Mouse (Mus musculus) B cell, adult 2 months (primary cell): Measurements from ENCODE around the gene Rai14.
A peak's percentile ranks its signal among the peaks of the same experiment; 100 is the strongest.

Experiments used
- DNase-seq, 2 experiments: peaks; one replicate each; pipeline ENCODE4 v3.0.0; 2022

The Rai14 gene

DNA sequence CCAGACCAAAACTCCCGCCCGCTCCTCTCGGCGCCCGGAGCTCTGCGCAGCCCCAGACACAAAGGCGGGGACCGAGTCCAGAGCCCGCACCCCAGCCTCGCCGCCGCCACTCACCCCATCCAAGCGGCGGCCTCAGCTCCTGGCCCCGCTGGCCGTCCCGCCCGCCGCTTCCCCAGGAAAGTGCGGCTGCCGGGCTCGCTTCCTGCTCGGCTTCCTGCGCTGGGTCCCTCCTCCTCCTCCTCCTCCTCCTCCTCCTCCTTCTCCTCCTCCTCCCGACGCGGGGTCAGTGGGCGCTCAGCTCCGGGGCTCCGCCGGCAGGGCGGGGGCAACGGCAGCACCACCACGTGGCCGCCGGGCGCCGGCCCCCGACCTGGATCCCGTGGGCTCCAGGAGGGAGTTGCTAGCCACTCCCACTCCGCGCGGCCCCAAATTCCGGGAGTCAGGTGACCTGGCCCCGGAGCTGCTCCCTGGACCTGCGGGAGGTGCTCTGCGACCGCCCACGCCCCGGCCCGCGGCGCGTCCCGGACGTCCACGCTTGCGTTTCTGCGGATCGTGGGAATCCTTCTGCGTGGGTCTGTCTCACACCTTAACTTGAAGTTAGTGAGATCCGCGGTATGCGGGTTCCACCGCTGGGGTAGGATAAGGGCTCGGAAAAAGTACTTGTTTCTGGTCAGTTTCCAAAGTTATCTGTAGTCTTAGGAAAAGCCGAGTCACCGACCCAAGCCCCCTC lies at the start of gene Rai14:
TSS of gene Rai14 (minus strand) at position 216 of the 730 bp plus-strand sequence.
- DNase-seq = peak in 1 of 2 experiments; percentile 11

DNA sequence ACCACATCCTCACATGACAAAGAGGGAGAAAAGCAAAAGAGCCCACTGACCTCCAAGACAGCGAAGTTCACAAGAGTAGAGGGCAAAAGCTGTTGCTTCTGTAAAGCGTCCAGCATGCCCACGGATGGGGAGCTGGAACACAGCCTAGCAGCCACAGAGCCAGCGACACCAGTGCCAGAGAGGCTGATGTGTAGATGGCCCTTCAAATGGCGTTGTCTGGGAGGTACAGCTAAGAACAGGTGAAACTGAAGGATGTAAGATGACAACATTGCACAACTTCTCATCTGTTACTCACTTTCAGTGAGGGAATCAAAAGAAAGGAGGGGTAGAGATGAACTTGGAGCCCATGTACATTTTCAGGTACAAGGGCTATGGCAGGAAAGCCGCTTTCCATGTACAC lies 47.0 kb upstream of the Rai14 start:
- DNase-seq = no peak

DNA sequence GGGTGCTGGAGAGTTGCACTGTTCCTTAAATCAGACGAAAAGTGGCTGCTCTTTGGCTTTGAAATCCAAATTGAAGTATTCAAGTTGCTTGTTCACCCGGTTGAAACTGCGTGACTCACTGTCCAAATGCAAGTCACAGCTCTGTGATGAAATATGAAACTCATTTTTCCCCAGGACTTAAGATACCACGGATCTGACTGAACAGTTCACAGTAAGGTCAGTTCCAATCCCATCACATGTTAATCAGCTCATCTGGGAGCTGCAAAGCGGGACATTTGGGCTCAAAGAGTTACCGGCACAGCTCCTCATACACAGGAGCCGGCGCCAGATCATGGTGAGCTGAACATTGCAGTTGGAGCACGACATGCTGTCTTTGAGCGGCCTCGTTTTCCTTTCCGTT lies 45.6 kb upstream of the Rai14 start:
- no peak for DNase-seq

DNA sequence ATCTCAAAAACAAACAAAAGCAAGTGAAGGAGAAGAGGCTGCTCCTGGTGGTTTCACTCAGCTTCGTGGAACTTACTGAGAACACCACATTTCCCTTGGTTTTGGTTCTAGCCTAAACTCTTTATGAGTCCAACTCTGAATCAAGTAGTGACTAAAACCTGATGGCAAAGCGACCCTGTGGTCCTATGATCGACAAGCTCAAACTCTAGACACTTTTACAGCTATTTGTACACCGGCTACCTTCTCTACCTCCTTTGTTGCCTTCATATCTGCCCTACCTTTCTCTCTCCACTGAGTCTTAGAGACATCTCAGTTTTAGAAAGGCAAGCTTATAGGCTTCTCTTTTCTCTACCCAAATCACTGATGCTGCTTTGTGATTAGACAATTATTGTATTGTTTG lies 45.0 kb upstream of the Rai14 start:
- no peak for DNase-seq

DNA sequence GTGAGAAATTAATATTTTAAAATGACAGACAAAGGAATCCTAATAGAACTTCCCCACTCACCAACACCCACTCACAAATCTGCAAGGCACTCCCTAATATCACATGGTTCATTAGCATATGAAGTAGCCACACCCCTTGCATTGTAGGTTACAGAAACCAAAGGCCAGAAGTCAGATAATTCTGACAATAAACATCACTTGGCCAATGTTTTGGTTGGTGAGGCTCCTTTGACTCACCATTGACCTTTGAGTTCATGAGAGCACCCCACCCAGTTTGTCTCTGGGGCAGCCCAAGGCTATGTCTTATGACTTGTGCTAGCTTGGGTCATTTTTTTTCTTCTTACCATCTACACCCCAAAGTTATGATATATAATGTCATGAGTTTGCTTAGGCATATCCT lies 44.4 kb upstream of the Rai14 start:
- no peak for DNase-seq

DNA sequence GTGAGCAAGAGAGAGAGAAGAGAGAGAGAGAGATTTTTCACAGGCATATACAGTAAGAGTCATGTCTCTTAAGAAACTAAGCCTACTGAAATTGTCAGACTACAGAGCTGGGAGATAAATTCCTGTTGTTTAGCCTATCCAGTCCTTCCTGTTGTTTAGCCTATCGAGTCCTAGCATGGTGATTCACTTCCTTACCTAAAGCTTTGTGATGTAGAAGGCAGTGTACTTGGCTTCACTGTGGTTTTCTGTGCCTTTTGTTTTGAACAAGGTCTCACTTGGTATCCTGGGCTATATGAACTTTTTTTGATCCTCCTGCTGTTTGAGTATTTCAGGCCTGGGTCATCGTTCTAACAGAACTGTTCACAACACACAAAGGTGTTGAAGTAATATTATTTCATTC lies 36.7 kb upstream of the Rai14 start:
- DNase-seq = no peak

DNA sequence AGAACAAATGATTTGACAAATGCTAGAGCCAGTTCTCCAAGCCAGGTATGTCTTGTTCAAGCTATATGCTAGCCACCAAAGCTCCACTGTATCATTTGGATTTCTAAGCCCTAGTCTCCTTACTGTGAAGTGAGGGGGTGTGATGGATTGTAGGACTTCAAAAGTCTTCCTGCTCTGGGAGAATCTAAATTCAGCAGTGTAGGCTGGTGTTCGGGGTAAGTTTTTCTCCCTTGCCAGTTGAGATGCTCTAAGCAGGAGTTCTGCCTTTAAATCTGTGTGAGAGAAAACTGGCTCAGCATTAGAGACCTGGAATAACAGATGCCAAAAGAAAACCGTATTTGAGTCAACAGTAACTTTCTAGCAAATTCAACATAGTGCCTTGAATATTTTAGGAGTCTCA lies 35.9 kb upstream of the Rai14 start:
- DNase-seq = no peak

DNA sequence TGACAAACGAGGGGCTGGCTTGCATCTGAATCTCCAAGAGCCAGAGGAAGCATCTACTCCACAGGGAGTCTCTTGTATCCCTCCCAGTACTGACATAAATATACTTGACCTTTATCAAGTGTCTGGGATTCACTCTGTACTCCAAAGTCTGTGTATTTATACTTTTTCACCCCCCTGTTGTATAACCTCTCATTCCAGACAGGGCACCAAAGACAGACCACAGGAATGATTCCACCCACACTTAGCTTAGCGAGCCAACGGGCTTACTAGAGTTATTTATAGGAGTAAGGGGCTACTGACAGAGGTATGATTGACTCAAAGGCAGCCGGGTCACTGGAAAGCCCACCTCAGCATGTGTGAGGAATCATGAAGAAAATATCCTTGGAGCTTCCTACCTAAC lies 35.3 kb upstream of the Rai14 start:
- DNase-seq = no peak

DNA sequence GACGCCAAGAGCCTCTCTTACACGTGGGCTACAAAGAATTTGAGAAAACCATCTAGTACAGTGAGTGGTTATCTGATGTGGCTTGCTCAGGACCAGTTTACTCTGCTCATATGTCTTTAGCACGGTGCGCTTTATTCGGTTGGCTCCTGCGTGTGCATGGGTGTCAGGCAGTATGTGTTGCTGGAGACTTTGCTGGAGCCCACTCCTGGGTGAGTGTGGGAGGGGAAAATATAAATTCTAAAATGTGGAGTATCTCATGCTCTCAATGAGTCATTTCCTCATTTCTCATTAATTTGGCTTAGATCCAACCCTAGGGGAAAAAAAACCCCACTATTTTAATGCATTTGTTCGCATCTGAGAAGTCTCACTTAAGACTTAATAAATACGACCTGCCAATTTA lies 33.2 kb upstream of the Rai14 start:
- DNase-seq = no peak

DNA sequence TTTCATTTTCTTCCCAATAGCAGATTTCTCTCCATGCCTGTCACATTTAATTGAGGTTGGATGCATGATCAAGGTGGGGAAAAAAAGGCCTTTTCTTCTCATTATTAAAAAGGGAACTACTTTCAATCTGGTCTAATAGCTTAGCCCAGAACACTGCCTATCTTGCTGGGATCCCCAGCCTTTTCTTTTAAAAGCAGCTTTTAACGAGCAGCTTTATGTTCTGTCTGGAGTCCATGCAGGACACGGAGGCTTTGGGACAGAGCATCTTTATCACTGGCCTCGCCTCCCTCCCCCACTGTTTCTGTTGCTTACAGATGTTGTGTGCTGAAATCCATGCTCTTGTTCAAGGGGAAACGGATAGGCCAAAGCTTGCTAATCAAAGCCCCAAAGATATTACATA lies 32.8 kb upstream of the Rai14 start:
- no peak for DNase-seq

DNA sequence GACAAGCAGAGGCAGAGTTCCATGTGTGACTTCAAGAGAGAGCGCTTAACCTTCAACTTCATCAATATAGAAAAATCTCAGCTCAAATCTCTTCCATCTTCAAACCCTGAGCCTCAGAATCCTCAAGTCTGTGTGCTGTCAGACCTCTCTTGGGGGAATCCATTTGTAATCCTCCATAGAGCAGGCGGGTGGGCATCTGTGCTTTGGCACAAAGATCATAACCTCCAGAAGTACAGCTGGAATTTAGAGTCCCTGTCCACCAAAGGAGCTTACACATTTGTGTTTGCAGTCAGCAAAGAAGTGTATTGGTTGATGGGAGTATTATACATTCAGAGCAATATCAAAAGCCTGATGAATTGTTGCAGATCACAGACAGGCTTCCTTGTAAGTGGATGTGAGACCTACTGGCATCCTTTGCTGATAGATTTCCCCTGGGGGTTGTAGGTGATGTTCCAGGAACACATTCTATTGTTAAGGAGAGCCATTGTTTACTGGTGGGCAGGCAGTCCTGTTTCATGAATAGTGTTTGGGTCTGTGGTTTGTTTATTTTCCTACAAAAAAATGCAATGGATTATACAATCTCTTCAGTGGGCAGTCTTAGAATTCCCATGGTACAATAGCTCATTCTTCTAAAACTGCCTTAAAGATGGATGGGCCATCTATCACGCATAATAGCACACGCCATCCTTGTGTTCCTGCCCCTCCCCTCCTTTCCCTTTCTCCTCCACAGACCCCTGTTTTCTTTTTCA lies 32.1 kb upstream of the Rai14 start:
- DNase-seq = no peak

DNA sequence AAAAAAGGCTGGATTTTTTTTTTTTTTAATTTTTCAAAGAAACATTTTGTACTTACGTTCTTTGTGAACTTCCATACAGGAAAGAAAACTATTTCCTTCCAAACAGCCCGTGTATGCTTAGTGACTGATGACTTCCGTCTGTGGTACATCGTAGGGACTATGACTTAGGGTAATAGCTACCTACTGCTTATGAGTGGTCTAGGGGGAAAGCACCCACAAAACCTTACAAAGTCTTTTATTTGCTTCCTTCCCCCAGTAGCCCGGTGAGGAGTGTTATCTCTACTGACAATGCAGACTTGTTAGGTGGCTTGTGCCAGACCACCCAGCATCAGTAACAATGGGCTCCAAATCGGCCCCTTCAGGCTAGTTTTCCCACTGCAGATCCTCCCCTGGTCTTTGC lies 28.0 kb upstream of the Rai14 start:
- no peak for DNase-seq

DNA sequence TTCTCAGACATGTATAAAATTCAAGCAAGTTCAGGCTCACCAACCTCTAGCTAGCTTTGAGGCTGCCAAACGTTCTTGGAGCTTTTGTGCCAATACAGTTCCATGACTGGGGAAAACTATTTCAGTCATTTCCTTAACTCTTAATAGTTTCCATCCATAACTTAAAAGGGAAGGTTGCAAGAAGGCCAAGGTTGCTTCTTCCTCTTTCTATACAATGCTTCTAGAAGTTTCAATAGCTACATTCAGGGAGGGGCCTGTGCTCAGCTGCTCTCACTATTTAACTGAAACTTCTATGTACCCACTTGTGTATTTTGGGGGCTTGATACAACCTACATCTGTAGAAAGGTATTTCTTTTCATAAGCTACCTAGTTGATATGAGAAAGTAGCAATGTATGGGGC lies 24.9 kb upstream of the Rai14 start:
- no peak for DNase-seq

DNA sequence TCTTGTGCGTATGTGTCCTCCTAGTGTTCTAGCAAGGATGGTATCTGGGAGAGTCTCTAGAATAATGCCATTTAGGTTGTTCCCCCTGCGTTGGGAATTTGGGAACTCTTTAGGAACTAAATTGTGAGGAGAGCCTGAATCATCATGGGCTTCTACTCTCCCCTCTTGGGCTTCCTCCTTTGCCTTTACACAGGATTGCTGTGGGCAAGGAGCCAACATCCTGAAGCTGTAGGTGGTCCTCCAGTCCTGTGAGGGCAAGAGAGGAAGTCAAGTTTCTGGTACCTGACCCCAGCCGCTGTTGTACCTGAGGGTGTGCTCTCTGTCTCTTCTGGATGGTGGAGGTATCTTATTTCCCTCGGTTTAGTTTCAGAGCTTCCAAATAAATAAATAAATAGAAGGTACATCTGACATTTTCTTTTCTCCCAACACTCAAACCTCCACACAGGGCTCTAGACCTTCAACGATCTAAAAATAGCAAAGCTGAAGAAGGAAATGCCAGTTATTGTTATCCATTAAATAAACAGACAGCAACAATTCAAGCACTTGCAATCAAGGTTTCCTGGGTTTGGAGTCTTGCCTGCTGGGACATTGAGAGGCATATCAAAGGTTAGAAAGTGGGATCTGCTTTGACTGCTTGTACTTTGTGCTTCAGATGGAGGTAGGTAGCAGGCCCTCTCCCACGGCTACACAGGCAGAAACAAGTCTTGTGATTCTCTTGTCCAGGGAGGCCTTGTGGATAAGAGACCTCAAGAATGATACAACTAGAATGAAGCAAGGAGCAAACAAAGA lies 24.1 kb upstream of the Rai14 start:
- DNase-seq = no peak

DNA sequence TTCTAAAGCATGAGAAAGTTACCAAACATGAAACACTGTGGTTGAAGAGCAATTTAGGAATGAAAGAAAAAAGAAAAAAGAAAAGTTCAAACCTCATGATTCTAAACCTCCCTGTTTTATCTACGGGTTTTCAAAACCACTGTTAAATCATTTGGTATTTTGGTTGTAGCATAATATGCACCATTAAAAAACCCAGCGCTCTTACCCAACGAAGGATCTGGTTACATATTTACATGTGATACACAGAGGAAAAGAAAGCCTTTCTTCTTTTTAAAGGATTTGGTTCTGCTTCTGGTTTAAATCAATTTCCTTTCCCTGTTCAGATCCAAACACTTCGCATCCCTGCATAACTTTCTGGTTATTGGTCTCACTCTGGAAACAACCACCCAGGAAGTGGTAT lies 21.5 kb upstream of the Rai14 start:
- DNase-seq = no peak

DNA sequence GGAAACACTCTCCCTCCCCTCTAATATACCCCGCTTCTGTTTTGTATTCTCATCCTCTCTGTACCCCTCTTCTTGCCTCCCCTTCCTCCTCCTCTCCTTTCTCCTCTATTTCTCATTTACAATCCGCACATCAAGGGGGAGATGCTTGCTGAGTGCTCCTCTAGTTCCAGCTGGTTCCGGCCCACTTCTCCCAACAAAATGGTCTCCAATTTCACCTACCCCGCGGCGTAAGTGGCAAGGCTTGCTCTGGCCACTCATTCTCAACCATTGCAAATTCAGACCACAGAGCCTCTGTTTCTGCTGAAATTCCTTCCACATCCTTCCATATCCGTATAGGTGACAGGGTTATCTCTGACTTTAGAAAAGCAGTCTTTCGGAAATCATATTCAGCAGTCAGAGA lies 20.8 kb upstream of the Rai14 start:
- no peak for DNase-seq

DNA sequence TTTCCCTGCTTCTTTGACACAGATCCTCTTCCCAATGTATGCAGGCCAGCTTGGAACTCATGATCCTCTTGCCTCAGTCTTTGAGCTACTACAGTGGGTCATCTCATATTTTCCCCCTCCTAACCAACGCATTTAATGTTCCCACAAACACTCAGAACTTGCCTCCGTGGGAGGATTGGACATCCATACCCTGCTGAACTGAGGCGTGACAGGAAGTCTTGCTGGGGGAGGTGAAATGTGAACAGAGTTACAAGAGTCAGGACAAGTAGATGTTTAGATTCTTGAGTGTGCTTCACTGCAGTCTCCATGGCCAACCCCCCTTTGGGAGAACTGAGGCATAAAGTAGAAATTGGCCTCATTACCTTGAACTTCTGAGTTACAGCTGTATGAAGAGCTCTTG lies 17.0 kb upstream of the Rai14 start:
- no peak for DNase-seq

DNA sequence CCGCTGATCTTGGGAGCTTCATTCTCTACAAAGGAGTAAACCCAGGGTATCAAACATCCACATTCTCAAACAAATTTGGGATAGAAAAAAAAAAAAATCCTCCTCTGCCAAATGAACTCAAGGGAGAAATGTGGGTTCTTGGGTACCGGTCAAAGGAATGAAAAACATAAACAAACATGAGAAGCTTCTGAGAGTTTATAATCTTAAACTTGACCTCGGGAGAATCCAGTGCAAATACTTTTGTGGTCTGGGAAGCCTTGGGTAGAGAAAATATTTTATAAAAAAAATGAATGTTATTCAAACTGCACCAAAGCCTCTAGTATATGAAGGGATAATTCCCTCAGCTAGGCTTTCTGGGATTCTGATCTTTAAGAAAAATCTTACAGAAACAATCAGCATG lies 11.8 kb upstream of the Rai14 start:
- DNase-seq = no peak

DNA sequence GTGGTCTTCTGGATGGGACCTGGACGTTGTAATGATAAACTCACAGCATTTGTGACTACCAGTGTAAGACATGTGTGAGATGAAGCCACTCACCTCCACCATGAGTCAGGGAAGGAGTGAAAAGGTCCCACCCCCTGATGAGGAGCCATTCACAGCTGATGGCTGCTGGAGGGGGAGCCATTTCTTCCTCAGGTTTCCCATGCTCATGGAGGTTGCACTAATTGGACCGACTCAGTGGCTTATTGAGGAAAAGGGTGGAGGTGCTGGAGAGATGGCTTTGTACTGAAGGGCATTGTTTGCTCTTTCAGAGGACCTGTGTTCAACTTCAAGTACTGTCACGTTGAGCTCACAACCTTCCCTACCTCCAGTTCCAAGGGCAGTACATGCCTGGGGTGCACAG lies 10.4 kb upstream of the Rai14 start:
- DNase-seq = no peak

DNA sequence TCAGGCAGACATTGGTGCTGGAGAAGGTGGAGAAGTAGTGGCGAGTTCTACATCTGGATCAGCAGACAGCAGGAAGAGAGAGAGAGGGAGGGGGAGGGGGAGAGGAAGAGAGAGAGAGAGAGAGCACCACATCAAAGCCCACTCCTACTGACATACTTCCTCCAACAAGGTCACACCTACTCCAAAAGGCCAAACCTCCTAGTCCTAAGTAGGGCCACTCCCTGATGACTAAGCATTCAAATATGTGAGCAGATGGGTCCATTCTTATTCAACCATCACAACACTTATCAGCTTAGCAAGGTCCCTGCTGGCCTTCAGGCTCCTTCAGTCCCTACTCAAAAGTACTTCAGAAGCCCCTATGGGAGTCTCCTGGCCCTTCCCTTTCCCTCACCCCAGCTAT lies 9.1 kb upstream of the Rai14 start:
- DNase-seq = no peak

DNA sequence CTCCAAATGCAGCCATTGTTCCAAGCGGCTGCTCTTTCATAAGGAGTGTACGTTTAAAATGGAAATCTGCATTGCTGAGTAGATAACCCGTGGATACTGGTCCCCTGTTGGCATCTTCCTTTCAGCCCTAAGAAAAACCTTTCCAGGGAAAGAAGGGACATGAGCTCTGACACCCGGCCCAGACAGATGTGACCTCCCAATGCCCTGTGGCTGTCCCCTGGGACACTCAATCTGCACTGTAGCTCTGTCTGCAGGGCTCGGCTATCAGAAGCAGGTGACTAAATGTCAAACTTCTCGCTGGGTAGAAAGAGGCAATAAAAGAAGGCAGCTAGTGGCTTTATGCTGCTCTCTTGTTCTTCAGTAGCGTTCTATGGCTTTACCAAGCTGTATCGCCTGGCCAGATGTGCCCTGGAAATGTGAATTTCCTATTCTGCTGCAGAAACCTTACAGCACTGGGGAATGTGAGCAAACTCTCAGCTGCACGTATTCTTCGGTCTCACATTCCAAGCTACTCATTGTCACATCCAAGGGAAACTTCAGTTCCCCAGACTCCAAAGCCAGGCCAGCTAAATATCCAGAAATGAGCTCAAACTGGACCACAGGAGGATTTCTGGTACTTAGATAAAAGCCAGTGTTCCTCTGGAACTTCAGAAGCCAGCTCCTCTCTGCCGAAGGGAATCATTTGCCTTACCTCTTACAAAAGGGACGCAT lies 8.4 kb upstream of the Rai14 start:
- DNase-seq = no peak

DNA sequence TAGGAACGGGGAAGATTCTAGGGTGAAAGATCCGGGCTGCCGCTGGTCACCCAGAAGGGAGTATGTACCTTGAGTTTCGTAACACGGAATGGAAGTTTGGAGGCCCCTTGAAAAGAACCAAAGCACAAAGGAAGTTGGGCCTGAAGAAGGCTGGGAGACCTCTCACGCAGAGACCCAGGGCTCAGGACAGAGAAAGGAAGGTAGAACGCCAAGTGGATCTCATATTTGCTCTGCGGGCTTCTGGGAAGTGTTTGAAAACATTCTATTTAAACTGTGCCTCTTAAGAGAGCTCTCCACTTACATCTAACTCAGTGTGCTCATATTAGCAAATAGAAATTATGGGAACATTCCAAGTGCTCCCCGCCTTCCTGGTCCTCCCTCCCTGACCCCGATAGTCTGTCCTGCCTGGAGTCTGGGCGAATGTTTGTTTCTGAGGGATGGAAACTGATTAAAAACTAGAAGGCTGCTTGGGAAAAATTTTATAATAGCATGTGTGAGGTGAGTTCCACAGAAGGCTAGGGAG lies 6.9 kb upstream of the Rai14 start:
- no peak for DNase-seq

DNA sequence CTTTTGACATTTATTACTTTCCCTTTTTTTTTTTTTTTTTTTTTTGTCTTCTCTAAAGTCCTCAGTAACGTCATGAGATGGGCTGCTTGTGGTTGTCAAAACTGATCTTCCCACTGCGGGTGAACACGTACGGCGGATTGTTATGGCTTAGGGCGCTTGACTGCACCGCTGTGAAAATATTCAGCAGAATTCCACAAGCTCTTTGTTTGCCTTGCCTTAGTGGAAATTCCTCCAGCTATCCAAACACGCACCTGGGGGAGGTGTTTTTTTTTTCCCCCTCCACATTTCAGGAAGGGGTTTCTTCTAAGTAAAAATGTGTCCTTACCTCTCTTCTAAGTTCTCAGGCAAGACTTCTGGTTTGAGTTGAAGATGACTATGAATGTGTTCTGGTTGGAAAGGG lies 6.2 kb upstream of the Rai14 start:
- DNase-seq = no peak
